Mouse (Mus musculus) heart, postnatal 0 days (tissue): Measurements from ENCODE around the gene Cbx6. TPM values are rescaled to one million over a fixed set of nuclear protein-coding genes. Genes with fewer than 3 reads are reported as not detected.

ENCODE experiments used
- ATAC-seq: fragments of 200-750 bp; cut with Nextera tagmentation; 2 replicates; pipeline ENCODE4 v1.8.0; 2017; ENCODE audit warnings: low read depth, moderate number of reproducible peaks, moderate library complexity; ENCODE audit not compliant: insufficient read depth
- DNase-seq: peaks from one replicate; pipeline ENCODE4 v3.0.0-alpha.2; 2016; ENCODE audit warnings: low spot score
- H3K27ac ChIP-seq: fragments of 300-500 bp; sonication (generic); 2 replicates; pipeline ENCODE4 v1.5.1; 2014; ENCODE audit warnings: low read depth, mild to moderate bottlenecking
- H3K27me3 ChIP-seq: fragments of 300-500 bp; sonication (generic); 2 replicates; pipeline ENCODE4 v1.6.1; 2014; ENCODE audit warnings: low read length, mixed read lengths; ENCODE audit not compliant: control insufficient read depth, insufficient read depth
- H3K36me3 ChIP-seq: fragments of 300-500 bp; sonication (generic); replicated peaks from 2 replicates; pipeline ENCODE4 v1.6.1; 2014; ENCODE audit warnings: low read length, mixed read lengths; ENCODE audit not compliant: control insufficient read depth, insufficient read depth
- H3K4me1 ChIP-seq: fragments of 300-500 bp; sonication (generic); 2 replicates; pipeline ENCODE4 v1.6.1; 2014; ENCODE audit warnings: antibody characterized with exemption; ENCODE audit not compliant: control insufficient read depth, insufficient read depth
- H3K4me2 ChIP-seq: fragments of 300-500 bp; sonication (generic); 2 replicates; pipeline ENCODE4 v1.6.1; 2014; ENCODE audit warnings: low read depth, mild to moderate bottlenecking, low read length, moderate library complexity
- H3K4me3 ChIP-seq: fragments of 300-500 bp; sonication (generic); 2 replicates; pipeline ENCODE4 v1.5.1; 2014; ENCODE audit warnings: low read depth, low read length
- H3K9ac ChIP-seq: fragments of 300-500 bp; sonication (generic); replicated peaks from 2 replicates; pipeline ENCODE4 v1.6.1; 2014; ENCODE audit warnings: low read depth, low read length, mixed read lengths
- H3K9me3 ChIP-seq: fragments of 300-500 bp; sonication (generic); replicated peaks from 2 replicates; pipeline ENCODE4 v1.6.1; 2016; ENCODE audit warnings: low read length; ENCODE audit not compliant: control insufficient read depth
- CTCF ChIP-seq: IDR thresholded peaks from 2 replicates; pipeline ENCODE4 v1.5.1; 2016; ENCODE audit warnings: antibody characterized with exemption, control low read depth, low read depth
- EP300 ChIP-seq: IDR thresholded peaks from 2 replicates; pipeline ENCODE4 v1.6.1; 2016; ENCODE audit warnings: antibody characterized with exemption, low read depth
- WGBS: fragments of 180-500 bp; shearing (Covaris S2); extraction: QIAGEN DNeasy Blood & Tissue Kit; methylation state at CpG from one replicate; pipeline ENCODE4 v1.1.7; 2014; 5-methylcytosine and 5-hydroxymethylcytosine counted together
- polyA plus RNA-seq: library from polyadenylated mRNA; unstranded; fragments of >200 nt; fragmentation: Nextera tagmentation; extraction: Ambion mirVana; gene quantifications from 2 replicates; pipeline ENCODE4 v1.2.1, GENCODE M21; 2015
- total RNA-seq: library from RNA; depleted of rRNA; stranded (reverse); fragments of >200 nt; gene quantifications from 2 replicates; pipeline ENCODE4 v1.2.3, GENCODE M21; 2014; ENCODE audit warnings: low replicate concordance

Gene Cbx6
- total and polyA plus RNA-seq, 2 experiments from 2014 or later: 24.9 to 51.8 TPM

- no peaks in the 10 kb centered on the region for H3K9me3 ChIP-seq
- H3K4me3 ChIP-seq: peak within 1 kb of the TSS; percentile 60
- H3K4me2 ChIP-seq: peak within 1 kb of the TSS; percentile 92
- peak within 1 kb of the TSS; percentile 50; the same call in 1 of the 2 replicates for H3K9ac ChIP-seq
- TF ChIP-seq CTCF (no peak), EP300 (no peak)
- H3K27ac ChIP-seq: no peak within 1 kb of the TSS
- under 1% methylated on average over 44 of the region's 91 CpGs for WGBS
- ATAC-seq (peak; percentile 74), DNase-seq (no peak)
- H3K4me1 ChIP-seq: peaks cover 8% of the 10 kb centered on the region; the same call in 1 of the 2 replicates
- no peaks in the 10 kb centered on the region for H3K36me3 ChIP-seq
- H3K27me3 ChIP-seq: peaks cover 78% of the 10 kb centered on the region
Measured at GRCm38 (mm10) chr15:79804352-79805071, 30.0 kb downstream of the Cbx6 start, which contains the start of gene Nptxr. Gene Nptxr, minus strand, starts transcription at chr15:79804766.

GRCm38 (mm10) chr15:79803533-79804351 is 30.7 kb downstream of the Cbx6 start:
- H3K4me3 ChIP-seq: peak overlapping the region; percentile 60
- no peaks in the 10 kb centered on the region for H3K9me3 ChIP-seq
- H3K36me3 ChIP-seq: no peaks in the 10 kb centered on the region
- DNase-seq (peak; percentile 22), ATAC-seq (peak; percentile 42)
- H3K27ac ChIP-seq: no peak overlapping the region
- H3K4me2 ChIP-seq: peak overlapping the region; percentile 92
- H3K9ac ChIP-seq: peak overlapping the region; percentile 50; the same call in 1 of the 2 replicates
- H3K27me3 ChIP-seq: peaks cover 73% of the 10 kb centered on the region
- H3K4me1 ChIP-seq: peaks cover 8% of the 10 kb centered on the region; the same call in 1 of the 2 replicates
- TF ChIP-seq EP300 (no peak), CTCF (no peak)
- 6% methylated on average over 79 of the region's 81 CpGs for WGBS

GRCm38 (mm10) chr15:79802304-79802703 is 32.2 kb downstream of the Cbx6 start:
- TF ChIP-seq EP300 (no peak), CTCF (no peak)
- 47% methylated on average over 4 of the region's 4 CpGs for WGBS
- Histone ChIP-seq H3K4me2 (no peak overlapping the region), H3K4me1 (peaks cover 8% of the 10 kb centered on the region; the same call in 1 of the 2 replicates), H3K27me3 (peaks cover 60% of the 10 kb centered on the region), H3K9ac (no peak overlapping the region), H3K9me3 (no peaks in the 10 kb centered on the region), H3K4me3 (no peak overlapping the region), H3K36me3 (no peaks in the 10 kb centered on the region), H3K27ac (no peak overlapping the region)
- DNase-seq (no peak), ATAC-seq (no peak)

GRCm38 (mm10) chr15:79801646-79802045 is 32.8 kb downstream of the Cbx6 start:
- TF ChIP-seq CTCF (no peak), EP300 (no peak)

GRCm38 (mm10) chr15:79800701-79801100 is 33.8 kb downstream of the Cbx6 start:
- Histone ChIP-seq H3K4me2 (no peak overlapping the region), H3K9ac (no peak overlapping the region), H3K36me3 (no peaks in the 10 kb centered on the region), H3K9me3 (no peaks in the 10 kb centered on the region), H3K27ac (no peak overlapping the region), H3K4me3 (no peak overlapping the region), H3K27me3 (peaks cover 44% of the 10 kb centered on the region), H3K4me1 (peaks cover 8% of the 10 kb centered on the region; the same call in 1 of the 2 replicates)
- ATAC-seq (no peak), DNase-seq (no peak)
- 60% methylated on average over 11 of the region's 11 CpGs for WGBS
- TF ChIP-seq CTCF (no peak), EP300 (no peak)

More at GRCm38 (mm10) chr15:79801646-79802045, 32.8 kb downstream of the Cbx6 start:
- H3K4me2 ChIP-seq: no peak overlapping the region
- H3K4me3 ChIP-seq: no peak overlapping the region
- no peak overlapping the region for H3K9ac ChIP-seq
- no peaks in the 10 kb centered on the region for H3K36me3 ChIP-seq
- no peak for DNase-seq
- no peak for ATAC-seq
- peaks cover 53% of the 10 kb centered on the region for H3K27me3 ChIP-seq
- H3K9me3 ChIP-seq: no peaks in the 10 kb centered on the region
- WGBS: 79% methylated on average over 2 of the region's 2 CpGs
- peaks cover 8% of the 10 kb centered on the region; the same call in 1 of the 2 replicates for H3K4me1 ChIP-seq
- no peak overlapping the region for H3K27ac ChIP-seq
